Mouse (Mus musculus): Measurements from ENCODE around the gene Ppp2r5a. TPM values are rescaled to one million over a fixed set of nuclear protein-coding genes. Genes with fewer than 3 reads are reported as not detected.
"Not testable (repeated sequence)": the region's sequence is repeated elsewhere in the genome, so short reads cannot be mapped to it uniquely, and the experiment has no call there.

Ppp2r5a gene
- polyA plus RNA-seq, 1 experiment from 2014 or later, result 22.8 TPM

DNA sequence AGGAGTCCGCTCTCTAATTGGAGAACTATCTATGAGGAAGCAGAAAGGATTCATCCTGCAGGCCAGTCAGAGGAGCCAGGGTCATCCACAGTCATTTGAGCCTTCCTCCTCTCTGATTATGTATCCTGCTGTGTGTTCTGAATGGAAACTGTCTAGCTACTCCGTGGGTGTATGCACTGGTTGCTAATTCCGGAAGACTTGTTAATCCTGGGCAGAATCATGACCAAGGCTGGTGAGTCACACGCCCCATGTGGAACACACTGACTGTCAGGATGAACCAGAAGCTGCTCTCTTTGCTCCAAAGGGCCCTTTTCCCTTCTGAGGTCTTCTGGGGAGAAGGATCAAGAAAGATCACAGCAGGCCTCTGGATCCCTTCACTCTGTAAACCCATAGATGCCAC lies 35.5 kb upstream of the Ppp2r5a start:
- Histone ChIP-seq H3K36me3 (ENCODE audit: control insufficient read depth, insufficient read depth) (no peaks in the 10 kb centered on the region), H3K4me3 (ENCODE audit: low read length) (no peak overlapping the region), H3K27me3 (ENCODE audit: control insufficient read depth, insufficient read depth, low read length) (no peaks in the 10 kb centered on the region), H3K4me1 (ENCODE audit: control insufficient read depth, insufficient read depth, low read length) (peaks cover 33% of the 10 kb centered on the region), H3K9me3 (replicated peaks; ENCODE audit: control insufficient read depth, low read length) (no peaks in the 10 kb centered on the region), H3K27ac (ENCODE audit: low read length) (no peak overlapping the region), H3K4me2 (ENCODE audit: low read depth, low read length) (no peak overlapping the region), H3K9ac (ENCODE audit: low read length) (no peak overlapping the region)
- no peak for ATAC-seq (replicated peaks; ENCODE audit: extremely low read depth, insufficient read depth, low FRiP score)
- WGBS, result 61% methylated on average over 4 of the region's 4 CpGs

DNA sequence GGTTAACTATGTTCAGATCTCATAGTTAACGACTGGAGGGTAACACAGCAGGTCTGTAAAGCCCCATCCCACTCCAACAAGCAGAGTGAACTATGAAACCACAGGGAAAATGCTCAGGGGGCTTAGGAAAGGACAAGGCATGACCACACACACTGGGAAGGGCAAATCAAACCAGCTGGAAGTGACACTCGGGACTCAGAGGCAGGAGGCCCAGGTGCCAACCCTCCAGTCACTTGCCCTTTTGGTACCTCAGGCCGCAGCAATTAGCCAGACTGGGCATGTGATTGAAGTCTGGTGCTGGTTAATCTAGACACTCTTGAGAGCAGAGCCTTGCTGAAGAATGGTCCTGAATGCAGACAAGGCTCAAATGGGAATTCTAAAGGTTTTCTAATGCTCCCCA lies 33.6 kb upstream of the Ppp2r5a start:
- Histone ChIP-seq H3K4me1 (ENCODE audit: control insufficient read depth, insufficient read depth, low read length) (peaks cover 33% of the 10 kb centered on the region), H3K4me3 (ENCODE audit: low read length) (no peak overlapping the region), H3K36me3 (ENCODE audit: control insufficient read depth, insufficient read depth) (no peaks in the 10 kb centered on the region), H3K27me3 (ENCODE audit: control insufficient read depth, insufficient read depth, low read length) (no peaks in the 10 kb centered on the region), H3K4me2 (ENCODE audit: low read depth, low read length) (no peak overlapping the region), H3K27ac (ENCODE audit: low read length) (peak overlapping the region; percentile 51), H3K9ac (ENCODE audit: low read length) (0 out of 2 replicates have a peak overlapping the region, but pooled peaks have one; percentile 19), H3K9me3 (replicated peaks; ENCODE audit: control insufficient read depth, low read length) (no peaks in the 10 kb centered on the region)
- ATAC-seq (replicated peaks; ENCODE audit: extremely low read depth, insufficient read depth, low FRiP score), result no peak
- 45% methylated on average over 3 of the region's 3 CpGs for WGBS

DNA sequence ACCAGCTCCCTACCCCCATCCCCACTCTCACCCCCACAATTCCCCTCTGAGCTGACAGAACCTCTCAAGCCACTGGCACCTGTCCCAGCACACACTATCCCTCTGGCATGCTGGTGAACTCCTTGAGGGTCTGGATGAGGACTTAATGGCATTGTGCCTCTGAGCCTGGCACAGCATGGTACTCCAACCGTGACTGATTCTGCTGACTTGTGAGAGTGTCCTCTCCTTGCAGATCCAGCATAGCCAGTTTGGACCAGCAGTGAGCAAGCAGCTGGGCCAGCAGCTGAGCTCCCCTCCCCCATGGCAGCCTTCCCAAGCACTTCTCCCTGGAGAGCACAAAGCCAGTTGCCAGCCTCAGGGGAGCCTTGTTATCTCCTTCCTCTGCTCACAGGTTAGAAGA lies 32.3 kb upstream of the Ppp2r5a start:
- ATAC-seq (replicated peaks; ENCODE audit: extremely low read depth, insufficient read depth, low FRiP score), result peak; percentile 73
- H3K4me1 ChIP-seq (ENCODE audit: control insufficient read depth, insufficient read depth, low read length), result peaks cover 33% of the 10 kb centered on the region

GRCm38 (mm10) chr1:191432531-191432930 lies 29.5 kb upstream of the Ppp2r5a start:
- Histone ChIP-seq H3K4me2 (ENCODE audit: low read depth, low read length) (peak overlapping the region; percentile 25; the same call in 1 of the 2 replicates), H3K27me3 (ENCODE audit: control insufficient read depth, insufficient read depth, low read length) (no peaks in the 10 kb centered on the region), H3K9me3 (replicated peaks; ENCODE audit: control insufficient read depth, low read length) (no peaks in the 10 kb centered on the region), H3K27ac (ENCODE audit: low read length) (no peak overlapping the region), H3K36me3 (ENCODE audit: control insufficient read depth, insufficient read depth) (no peaks in the 10 kb centered on the region), H3K4me1 (ENCODE audit: control insufficient read depth, insufficient read depth, low read length) (peaks cover 30% of the 10 kb centered on the region), H3K4me3 (ENCODE audit: low read length) (no peak overlapping the region), H3K9ac (ENCODE audit: low read length) (no peak overlapping the region)
- WGBS, result 36% methylated on average over 7 of the region's 7 CpGs
- no peak for ATAC-seq (replicated peaks; ENCODE audit: extremely low read depth, insufficient read depth, low FRiP score)

More for the DNA sequence above, 32.3 kb upstream of the Ppp2r5a start:
- Histone ChIP-seq H3K4me3 (ENCODE audit: low read length) (no peak overlapping the region), H3K9ac (ENCODE audit: low read length) (no peak overlapping the region), H3K9me3 (replicated peaks; ENCODE audit: control insufficient read depth, low read length) (no peaks in the 10 kb centered on the region), H3K27me3 (ENCODE audit: control insufficient read depth, insufficient read depth, low read length) (no peaks in the 10 kb centered on the region), H3K36me3 (ENCODE audit: control insufficient read depth, insufficient read depth) (no peaks in the 10 kb centered on the region), H3K27ac (ENCODE audit: low read length) (peak overlapping the region; percentile 79), H3K4me2 (ENCODE audit: low read depth, low read length) (peak overlapping the region; percentile 13)
- WGBS, result 10% methylated on average over 1 of the region's 1 CpGs

- Histone ChIP-seq H3K9ac (ENCODE audit: low read length) (no peak overlapping the region), H3K36me3 (ENCODE audit: control insufficient read depth, insufficient read depth) (no peaks in the 10 kb centered on the region), H3K9me3 (replicated peaks; ENCODE audit: control insufficient read depth, low read length) (no peaks in the 10 kb centered on the region), H3K4me1 (ENCODE audit: control insufficient read depth, insufficient read depth, low read length) (peaks cover 25% of the 10 kb centered on the region), H3K27me3 (ENCODE audit: control insufficient read depth, insufficient read depth, low read length) (no peaks in the 10 kb centered on the region), H3K4me2 (ENCODE audit: low read depth, low read length) (peak overlapping the region; percentile 25; the same call in 1 of the 2 replicates), H3K27ac (ENCODE audit: low read length) (no peak overlapping the region), H3K4me3 (ENCODE audit: low read length) (no peak overlapping the region)
- no peak for ATAC-seq (replicated peaks; ENCODE audit: extremely low read depth, insufficient read depth, low FRiP score)
- WGBS, result 60% methylated on average over 15 of the region's 15 CpGs
Measured at GRCm38 (mm10) chr1:191432023-191432422, 29.0 kb upstream of the Ppp2r5a start.

DNA sequence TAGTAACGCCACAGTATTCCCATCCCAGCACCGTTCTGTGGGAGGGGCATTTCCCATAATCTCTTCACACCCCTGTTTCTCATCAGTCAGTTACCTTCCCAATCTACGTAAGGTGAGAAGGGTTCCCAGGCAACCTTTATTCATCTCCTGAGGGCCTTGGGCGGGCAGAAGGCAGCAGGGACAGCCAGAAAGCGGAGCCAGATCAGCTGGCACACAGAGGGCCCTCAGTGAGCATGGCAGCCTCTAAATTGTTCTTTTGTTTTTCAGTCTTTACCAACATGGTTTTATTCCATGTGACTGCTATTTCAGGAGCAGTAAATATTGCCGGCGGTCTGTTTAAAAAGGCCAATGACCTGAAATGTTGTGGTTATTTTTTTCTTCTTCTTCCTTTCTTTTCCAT lies 27.0 kb upstream of the Ppp2r5a start:
- WGBS, result 71% methylated on average over 7 of the region's 7 CpGs
- Histone ChIP-seq H3K27me3 (ENCODE audit: control insufficient read depth, insufficient read depth, low read length) (no peaks in the 10 kb centered on the region), H3K4me3 (ENCODE audit: low read length) (no peak overlapping the region), H3K36me3 (ENCODE audit: control insufficient read depth, insufficient read depth) (no peaks in the 10 kb centered on the region), H3K9ac (ENCODE audit: low read length) (no peak overlapping the region), H3K9me3 (replicated peaks; ENCODE audit: control insufficient read depth, low read length) (no peaks in the 10 kb centered on the region), H3K27ac (ENCODE audit: low read length) (no peak overlapping the region), H3K4me1 (ENCODE audit: control insufficient read depth, insufficient read depth, low read length) (peaks cover 6% of the 10 kb centered on the region), H3K4me2 (ENCODE audit: low read depth, low read length) (no peak overlapping the region)
- ATAC-seq (replicated peaks; ENCODE audit: extremely low read depth, insufficient read depth, low FRiP score), result no peak

- Histone ChIP-seq H3K27me3 (ENCODE audit: control insufficient read depth, insufficient read depth, low read length) (no peaks in the 10 kb centered on the region), H3K9ac (ENCODE audit: low read length) (no peak overlapping the region), H3K36me3 (ENCODE audit: control insufficient read depth, insufficient read depth) (no peaks in the 10 kb centered on the region), H3K4me1 (ENCODE audit: control insufficient read depth, insufficient read depth, low read length) (peaks cover 14% of the 10 kb centered on the region), H3K4me2 (ENCODE audit: low read depth, low read length) (no peak overlapping the region), H3K4me3 (ENCODE audit: low read length) (no peak overlapping the region), H3K27ac (ENCODE audit: low read length) (no peak overlapping the region), H3K9me3 (replicated peaks; ENCODE audit: control insufficient read depth, low read length) (no peaks in the 10 kb centered on the region)
- WGBS, result 50% methylated on average over 7 of the region's 7 CpGs
- ATAC-seq (replicated peaks; ENCODE audit: extremely low read depth, insufficient read depth, low FRiP score), result no peak
Measured at GRCm38 (mm10) chr1:191425884-191426283, 22.8 kb upstream of the Ppp2r5a start.

DNA sequence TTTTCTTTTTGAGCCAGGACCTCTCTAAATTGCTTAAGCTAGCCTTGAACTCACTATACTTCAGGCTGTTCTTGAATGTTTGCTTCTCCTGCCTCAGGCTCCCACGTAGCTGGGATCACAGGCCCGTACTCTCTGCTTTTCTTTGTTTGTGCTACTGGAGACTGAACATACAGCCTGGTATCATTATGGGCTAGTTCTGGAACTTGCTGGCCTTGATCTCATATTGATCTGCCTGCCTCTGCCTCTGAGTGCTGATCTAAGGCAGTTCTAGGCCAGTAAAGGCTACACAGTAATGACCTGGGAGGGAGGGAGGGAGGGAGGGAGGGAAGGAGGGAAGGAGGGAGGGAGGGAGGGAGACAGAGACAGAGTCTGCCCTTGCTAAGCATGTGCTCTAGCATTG lies 20.1 kb upstream of the Ppp2r5a start:
- no peaks in the 10 kb centered on the region for H3K27me3 ChIP-seq (ENCODE audit: control insufficient read depth, insufficient read depth, low read length)
- H3K9ac ChIP-seq (ENCODE audit: low read length), result no peak overlapping the region
- no peak for ATAC-seq (replicated peaks; ENCODE audit: extremely low read depth, insufficient read depth, low FRiP score)
- H3K4me1 ChIP-seq (ENCODE audit: control insufficient read depth, insufficient read depth, low read length), result peaks cover 30% of the 10 kb centered on the region
- H3K36me3 ChIP-seq (ENCODE audit: control insufficient read depth, insufficient read depth), result no peaks in the 10 kb centered on the region
- 87% methylated on average over 2 of the region's 2 CpGs for WGBS
- H3K9me3 ChIP-seq (replicated peaks; ENCODE audit: control insufficient read depth, low read length), result no peaks in the 10 kb centered on the region
- H3K4me3 ChIP-seq (ENCODE audit: low read length), result no peak overlapping the region
- no peak overlapping the region for H3K4me2 ChIP-seq (ENCODE audit: low read depth, low read length)
- H3K27ac ChIP-seq (ENCODE audit: low read length), result no peak overlapping the region

- not testable (repeated sequence) for ATAC-seq (replicated peaks; ENCODE audit: extremely low read depth, insufficient read depth, low FRiP score); H3K9ac ChIP-seq (ENCODE audit: low read length); H3K4me3 ChIP-seq (ENCODE audit: low read length); H3K4me2 ChIP-seq (ENCODE audit: low read depth, low read length); H3K27me3 ChIP-seq (ENCODE audit: control insufficient read depth, insufficient read depth, low read length); H3K36me3 ChIP-seq (ENCODE audit: control insufficient read depth, insufficient read depth); H3K9me3 ChIP-seq (replicated peaks; ENCODE audit: control insufficient read depth, low read length); H3K27ac ChIP-seq (ENCODE audit: low read length)
- WGBS, result 71% methylated on average over 3 of the region's 3 CpGs
- peaks cover 30% of the 10 kb centered on the region for H3K4me1 ChIP-seq (ENCODE audit: control insufficient read depth, insufficient read depth, low read length)
Measured at GRCm38 (mm10) chr1:191422714-191423113, 19.6 kb upstream of the Ppp2r5a start.

Data from heart, embryonic 16.5 days (tissue).